Mouse (Mus musculus) mesoderm, embryonic 11.5 days (tissue): ENCODE measurements around the gene Pin1.

Experiments
- DNase-seq: peaks from one replicate; pipeline ENCODE4 v3.0.0-alpha.2; 2012; ENCODE audit warnings: low read depth, low spot score

The Pin1 gene

DNA sequence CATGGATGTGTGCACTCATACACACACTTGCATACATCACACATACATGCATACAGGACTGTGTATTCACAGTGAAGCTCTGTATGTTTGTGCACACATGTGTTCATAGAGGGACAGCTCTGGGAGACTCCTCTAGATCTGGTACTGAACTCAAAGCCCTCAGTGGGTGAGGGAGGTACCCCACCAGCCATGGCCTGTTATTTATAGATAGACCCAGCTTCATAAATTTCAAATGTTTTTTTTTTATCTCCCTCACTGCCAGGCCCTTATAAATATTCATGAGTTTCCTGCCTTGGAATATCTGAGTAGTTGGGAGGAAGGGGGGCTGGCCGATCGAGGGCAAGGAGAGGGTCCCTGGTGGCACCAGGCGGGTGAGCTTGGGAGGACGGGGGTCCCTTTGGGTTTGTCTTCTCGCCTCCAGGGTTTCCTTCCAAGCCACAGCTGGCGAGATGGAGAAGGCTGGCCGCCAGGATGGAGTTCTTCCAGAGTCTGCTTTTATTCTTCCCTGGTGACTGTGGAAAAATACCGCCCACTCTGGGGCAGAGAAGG lies 52.0 kb downstream of the Pin1 start:
- DNase-seq, result no peak

DNA sequence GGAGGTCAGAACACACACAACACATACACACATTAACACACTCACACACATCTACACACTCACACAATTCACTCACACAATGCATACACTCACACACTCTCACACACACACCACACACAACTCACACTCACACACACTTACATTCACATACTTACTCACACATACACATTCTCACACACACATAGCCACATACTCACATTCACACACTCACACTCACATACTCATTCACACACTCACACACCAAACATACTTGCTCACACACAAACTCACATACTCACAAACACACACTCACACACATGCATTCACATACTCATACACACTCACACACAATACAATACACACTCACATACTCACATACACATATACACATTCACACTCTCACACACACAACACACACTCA lies 53.5 kb downstream of the Pin1 start:
- no peak for DNase-seq

DNA sequence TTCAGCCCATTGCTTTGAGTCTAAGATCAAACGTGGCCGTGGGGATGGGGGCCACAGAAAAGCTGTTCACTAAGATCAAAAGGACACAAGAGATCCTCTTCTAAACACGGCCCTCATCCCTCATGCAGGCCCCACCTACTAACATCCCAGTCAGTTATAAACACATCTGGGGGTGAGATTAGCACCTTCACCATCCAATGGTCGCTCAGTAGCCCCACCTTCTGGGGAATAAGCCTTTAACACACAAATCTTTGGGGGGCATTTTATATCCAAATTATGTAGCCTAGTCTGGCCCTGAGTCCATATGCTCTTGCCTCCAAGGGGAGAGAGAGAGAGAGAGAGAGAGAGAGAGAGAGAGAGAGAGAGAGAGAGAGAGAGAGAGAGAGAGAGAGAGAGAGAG lies 54.1 kb downstream of the Pin1 start:
- no peak for DNase-seq

DNA sequence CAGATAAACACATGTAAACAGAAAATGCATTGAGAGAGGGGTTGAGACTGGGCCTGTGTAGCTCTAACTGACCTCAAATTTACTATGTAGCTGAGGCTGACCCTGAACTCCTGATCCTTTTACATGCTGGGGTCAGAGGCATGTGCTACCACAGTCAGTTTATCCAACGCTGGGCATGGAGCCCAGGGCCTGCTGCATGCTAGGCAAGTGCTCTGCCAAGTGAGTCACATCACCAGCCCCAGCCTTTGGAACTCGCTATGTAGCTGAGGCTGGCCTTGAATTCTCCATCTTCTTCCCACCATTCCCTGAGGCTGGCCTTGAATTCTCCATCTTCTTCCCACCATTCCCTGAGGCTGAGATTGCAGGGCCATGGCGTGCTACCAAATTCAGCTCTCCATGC lies 58.6 kb downstream of the Pin1 start:
- DNase-seq, result no peak

DNA sequence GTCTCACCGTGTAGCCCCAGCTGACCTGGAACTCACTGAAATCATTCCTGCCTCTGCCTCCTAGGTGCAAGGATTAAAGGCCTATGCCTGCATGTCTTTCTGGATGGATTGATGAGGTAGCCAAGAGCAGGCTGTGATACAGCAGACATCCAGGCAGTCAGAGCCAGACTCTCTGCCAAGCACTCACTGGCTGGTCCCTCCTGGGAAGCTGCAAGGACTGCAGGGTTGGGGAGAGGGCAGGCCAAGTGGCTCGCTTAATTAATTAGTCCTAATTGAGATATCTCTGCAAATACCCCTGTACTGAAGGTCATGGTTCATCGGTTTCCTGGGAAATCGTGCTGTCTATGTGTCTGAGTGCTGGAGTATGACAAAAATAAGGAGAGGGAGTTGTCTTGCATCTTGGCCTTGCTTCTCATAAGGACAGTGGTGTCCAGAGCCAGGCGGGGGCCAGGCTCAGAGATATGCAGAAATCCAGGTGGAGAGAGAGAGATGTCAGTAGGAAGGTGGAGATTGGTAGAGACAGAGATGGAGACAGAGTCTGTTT lies 61.1 kb downstream of the Pin1 start:
- DNase-seq, result no peak

DNA sequence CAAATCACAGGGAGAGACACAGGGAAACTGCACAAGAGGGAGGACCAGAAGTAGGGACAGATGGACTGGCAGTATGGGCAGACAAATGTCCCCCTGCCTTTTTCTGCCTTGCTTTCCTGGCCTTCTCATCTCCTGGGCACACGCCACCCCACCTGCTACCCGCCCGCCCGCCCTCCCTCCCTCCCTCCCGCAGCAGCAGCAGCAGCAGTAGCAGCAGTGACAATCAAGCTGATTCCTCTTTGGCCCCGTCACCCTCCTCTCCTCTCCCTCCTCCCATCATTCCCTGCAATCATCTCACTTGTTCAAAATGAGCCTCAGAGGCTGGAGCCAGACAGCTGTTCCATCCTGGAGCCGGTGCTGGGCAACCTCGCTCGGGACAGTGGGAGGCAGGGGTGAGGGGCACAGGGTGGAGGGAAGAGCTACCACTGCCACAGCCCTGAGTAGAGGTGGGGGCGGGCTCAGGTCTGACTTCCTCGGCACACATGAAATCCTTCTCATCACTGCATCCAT lies 61.6 kb downstream of the Pin1 start:
- DNase-seq, result no peak

DNA sequence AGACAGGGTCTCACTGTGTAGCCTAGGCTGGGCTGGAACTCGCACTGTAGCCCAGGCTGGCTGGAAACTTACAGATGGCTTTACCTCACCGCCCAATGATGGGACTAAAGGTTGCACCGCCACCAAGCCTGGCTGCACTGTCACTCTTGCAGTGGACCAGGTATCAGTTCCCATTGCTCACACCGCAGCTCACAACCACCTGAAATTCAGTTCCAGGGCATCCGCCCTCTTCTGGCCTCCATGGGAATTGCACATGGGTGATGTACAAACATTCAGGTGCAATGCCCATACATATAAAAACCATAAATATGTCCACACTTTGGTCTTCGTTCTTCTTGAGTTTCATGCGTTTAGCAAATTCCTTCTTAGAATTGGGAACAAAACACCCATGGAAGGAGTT lies 63.4 kb downstream of the Pin1 start:
- no peak for DNase-seq
